Mouse (Mus musculus) CD4-positive helper T cell, adult 2 months (primary cell): Measurements from ENCODE around the gene 2310011J03Rik.

ENCODE experiments used
- DNase-seq: peaks from one replicate; pipeline ENCODE4 v3.0.0-alpha.2; 2012; ENCODE audit warnings: low read depth, missing footprints, low spot score

The 2310011J03Rik gene

DNA sequence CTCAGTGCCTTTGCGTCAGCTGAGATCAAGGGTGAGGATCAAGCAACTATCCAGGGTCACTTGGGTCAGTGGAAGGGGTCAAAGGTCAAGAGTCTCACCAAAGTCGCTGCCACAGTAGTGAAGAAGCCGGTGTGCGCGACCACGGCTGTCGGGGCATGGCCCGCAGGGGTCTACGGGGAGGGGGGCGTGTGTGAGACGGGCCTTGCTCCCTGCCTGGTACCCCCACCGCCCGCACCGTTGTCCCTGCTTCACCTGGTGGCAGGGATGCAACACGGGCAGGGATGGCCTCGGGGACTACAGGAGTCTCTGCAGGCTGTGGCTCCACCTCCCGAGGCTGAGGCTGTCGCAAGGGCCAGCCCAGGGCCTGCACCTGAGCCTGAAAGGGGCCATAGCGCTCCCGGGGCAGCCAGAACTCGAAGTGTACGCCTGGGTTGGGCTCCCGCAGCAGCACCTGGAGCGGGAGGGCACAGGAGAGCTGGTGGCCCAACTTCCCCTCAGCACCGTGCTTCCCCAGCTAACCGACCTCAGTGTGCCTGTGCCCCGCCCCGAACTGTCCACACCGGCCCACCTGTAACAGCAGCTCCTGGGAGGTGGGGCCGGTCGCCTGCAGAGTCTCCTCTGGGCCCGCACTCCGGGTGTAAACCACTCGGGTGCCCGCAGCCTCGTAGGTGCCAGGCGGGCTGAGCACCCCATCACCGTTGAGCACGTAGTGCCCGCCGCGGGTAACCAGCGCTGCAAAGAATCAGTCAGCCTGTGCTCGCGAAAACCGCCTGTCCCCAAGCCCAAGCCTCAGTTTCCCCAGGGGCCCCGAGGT lies 21.4 kb upstream of the 2310011J03Rik start:
- peak; percentile 38 for DNase-seq

DNA sequence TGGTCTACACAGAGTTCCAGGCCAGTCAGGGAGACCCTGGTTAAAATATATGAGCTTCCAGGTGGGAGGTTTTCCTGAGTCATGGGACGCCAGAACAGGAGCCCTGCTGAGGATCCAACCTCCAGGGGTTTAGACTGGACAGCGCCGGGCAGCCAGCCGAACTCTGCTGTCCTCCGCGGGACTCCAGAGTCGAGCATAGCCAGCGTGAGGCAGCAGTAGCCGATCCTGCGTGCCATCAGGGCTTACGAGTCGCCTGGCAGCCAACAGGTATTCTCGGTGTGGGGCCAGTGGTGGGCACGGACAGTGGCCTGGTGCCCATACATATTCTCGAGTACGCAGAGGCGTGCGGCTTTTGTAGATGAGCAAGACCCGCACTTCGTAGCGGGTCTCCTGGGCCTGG lies 20.7 kb upstream of the 2310011J03Rik start:
- no peak for DNase-seq

DNA sequence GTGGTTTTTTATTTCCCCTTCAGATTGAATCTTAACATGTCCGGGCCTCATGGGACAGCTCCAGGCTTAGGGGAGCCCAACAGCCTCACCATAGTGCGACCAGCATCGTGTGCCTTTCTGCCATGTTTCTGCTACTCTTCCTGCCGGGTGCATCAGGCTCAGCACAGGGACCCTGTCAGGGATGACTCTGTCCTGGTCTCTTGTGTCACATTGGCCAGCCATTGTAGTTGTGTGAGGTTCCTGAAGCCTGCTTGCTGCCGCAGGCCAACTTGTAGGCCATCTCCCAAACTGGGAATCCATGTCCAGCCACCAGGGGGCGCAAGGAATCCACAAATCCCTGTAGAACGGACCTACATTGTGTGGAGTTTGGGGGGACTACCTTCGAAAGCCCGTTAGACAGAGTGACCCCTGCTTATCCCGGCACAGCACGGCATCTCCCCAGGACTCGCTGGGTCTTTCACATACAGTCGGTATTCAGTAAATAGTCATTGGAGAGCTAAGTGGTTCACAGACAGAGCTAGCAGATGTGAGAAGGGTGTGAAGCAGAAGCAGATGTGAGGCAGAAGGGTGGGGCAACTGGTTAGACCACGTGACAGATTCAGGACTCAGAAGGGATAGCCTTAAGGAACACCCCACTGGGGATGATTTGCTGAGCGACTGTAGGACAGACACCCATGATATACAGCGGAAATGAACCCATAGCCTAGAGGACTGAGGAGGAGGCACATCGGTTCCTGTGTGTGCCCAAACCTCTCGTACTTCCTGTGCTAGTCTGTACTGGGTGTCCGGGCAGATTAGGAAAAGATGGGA lies 19.8 kb upstream of the 2310011J03Rik start:
- peak; percentile 77 for DNase-seq

DNA sequence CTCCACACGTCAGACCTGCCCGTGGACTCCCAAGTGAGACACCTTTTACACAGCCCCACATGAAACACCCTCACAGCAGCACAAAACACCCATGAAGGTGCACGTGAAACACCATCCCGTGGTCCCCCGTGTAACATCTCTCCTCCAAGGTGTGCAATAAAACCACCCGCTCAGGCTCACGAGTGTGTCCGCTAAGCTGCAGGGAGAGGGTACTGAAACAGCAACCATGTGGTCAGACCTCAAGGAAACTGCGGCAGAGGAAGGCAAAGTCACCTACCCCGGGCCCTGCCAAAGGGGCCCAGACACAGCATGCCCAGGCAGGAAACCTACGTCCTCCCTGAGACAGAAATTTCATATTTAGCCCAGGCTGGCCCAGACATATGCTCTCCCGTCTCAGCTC lies 15.9 kb upstream of the 2310011J03Rik start:
- DNase-seq, result peak; percentile 34

DNA sequence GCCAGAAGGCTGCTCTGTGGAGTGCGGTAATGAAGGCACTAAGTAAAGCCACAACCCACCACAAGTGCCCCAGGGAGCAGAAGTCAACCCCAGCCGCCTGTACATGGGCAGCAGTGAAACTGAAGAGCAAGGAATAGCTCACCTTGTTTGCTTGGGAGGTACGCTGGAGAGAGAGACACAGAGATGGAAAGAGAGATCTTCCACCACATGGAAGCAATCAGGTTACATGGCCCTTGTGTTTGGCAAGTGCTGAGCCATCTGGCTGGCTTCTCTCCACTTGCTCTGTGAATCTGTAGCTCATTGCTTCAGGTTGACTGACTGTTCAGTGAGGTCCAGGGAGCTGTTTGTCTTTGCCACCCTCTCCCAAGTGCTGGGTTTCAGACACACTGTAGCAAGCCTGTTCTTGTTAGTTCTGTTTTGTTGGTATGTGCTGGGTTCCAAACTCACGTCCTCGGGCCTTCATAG lies 12.2 kb upstream of the 2310011J03Rik start:
- no peak for DNase-seq

DNA sequence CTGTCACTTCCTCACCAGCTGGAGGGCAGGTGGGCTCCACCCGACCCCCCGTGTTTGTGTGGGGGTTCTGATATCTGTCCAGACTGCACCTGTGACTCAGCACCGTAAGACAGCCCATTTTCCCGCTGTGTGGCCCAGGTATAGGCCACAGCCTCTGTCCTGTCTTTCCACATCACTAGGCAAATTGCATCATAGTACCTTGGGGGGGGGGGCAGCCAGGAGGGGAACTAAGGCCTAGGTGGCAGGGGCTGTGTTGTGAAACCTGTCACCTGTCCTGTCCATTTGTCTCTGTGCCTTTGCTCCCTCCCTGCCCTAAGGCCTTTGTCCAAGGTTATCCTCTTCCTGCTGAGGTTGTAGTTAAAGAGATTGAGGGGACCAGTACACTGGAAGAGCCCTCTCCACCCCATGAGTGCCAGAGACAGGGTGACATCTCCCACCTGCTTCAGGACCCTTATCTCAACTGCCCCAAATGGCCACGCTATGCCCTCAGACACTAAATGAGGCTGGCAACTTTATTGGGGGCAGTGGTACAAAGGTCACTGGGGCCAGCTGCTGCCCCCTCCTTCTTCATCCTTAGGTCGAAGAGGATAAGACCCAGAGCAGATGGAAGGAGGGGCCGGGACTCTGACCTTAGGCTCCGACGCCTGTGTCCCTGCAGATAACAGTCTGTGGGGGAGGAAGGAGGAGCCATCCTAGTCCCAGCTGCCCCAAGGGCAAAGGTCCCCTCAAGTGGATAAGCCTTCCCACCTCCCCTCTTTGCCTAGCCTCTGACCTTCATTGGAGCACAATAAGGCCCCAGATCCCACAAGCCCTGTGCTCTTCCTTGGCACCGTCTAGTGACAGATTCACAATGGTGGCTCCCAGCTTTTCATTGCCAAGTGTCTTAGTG lies 11.5 kb upstream of the 2310011J03Rik start:
- DNase-seq, result no peak

DNA sequence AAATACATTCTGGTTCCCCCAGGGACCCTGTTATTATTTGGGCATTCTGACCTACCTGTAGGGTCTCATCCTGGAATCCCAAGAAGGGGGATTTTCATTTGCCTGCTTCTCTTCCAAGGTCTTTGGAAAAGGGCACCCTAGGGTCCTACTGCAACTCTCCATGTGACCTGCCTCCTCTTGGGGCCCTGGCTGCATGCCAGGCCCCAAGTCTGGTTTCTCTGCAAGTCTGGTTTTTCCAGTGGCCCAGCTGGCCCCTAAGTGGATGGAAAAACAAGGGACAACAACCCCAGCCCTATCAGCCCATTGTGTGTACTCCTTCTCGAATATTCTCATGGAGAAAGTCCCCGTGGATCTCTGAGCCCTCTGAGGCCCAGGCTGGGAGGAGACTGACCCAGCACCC lies 10.6 kb upstream of the 2310011J03Rik start:
- DNase-seq, result no peak

DNA sequence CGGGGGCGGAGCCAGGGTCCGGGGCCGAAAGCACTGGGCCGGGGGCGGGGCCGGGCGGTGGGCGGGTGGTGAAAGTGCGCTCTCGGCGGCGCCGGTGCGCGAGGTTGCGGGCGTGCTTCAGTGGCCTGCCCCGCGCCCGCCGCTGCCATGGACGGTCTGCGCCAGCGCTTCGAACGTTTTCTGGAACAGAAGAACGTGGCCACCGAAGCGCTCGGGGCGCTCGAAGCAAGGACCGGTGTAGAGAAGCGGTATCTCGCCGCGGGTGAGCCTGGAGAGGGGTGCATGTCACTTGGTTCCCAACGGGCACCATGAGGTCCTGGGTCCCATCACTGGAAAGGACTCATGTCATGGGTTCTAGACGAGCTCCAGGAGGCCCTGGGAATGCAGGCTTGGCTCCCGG lies 9.7 kb upstream of the 2310011J03Rik start:
- DNase-seq, result no peak

DNA sequence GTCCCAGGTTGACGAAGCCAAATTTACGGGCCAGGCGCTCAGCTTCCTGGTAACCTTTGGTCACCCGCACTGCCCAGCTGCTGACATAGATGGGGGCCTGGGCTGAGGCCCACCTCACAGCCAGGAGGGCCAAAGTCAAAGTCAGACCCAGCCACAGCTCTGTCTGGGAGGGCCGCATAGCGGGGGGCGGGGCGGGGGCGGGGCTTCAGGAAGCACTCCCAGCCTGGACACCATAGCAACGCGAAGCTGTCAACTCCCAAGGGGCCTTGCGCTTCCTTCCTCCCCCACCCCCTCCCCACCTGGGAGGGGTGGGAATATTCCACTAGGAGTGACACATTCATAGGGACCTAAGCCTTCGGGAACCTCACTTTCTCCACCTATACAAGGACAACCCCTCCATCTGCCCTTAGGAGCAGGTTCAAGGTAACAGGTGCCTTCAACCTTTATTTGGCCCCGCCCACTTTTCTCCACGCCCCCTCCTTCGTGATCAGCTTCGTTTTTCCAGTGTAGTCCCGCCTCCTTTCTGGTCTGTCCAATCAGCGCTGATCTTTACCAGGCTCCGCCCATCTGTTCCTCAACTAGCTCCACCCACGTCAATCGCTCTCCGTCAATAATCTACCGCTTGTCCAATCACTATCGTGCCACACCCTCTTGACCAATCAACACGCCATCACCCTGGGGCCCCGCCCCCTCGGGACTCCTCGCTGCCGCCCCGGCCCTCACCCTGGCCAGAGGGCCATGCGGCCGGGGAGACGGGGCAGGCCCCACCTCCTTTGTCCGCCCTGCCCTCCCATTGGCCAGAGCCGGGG lies 9.1 kb upstream of the 2310011J03Rik start, which contains the start of the genes Pcsk4 and Reep6:
TSS of gene Pcsk4 (minus strand) at position 226 of the 809 bp plus-strand sequence.
TSS of gene Reep6 (plus strand) at position 681 of the 809 bp plus-strand sequence.
- DNase-seq, result peak; percentile 90

DNA sequence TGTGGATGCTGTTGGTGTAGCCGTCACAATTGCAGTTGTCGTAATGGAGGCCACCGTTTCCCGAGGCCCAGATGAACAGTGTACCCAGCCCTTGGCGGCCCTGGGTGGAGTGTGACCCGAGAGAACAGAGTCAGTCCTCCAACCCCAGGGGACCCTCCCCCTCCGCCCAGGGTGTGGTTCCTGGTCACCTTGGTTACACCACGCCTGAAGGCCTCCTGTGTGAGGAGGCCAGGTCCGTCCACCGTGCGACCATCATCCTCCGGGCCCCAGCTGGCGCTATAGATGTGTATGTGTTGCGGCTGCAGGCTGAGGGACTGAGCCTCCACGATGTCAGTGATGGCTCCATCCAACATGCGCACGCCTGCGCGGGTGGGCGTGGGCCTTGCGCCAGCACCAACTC lies 4.7 kb upstream of the 2310011J03Rik start:
- no peak for DNase-seq

DNA sequence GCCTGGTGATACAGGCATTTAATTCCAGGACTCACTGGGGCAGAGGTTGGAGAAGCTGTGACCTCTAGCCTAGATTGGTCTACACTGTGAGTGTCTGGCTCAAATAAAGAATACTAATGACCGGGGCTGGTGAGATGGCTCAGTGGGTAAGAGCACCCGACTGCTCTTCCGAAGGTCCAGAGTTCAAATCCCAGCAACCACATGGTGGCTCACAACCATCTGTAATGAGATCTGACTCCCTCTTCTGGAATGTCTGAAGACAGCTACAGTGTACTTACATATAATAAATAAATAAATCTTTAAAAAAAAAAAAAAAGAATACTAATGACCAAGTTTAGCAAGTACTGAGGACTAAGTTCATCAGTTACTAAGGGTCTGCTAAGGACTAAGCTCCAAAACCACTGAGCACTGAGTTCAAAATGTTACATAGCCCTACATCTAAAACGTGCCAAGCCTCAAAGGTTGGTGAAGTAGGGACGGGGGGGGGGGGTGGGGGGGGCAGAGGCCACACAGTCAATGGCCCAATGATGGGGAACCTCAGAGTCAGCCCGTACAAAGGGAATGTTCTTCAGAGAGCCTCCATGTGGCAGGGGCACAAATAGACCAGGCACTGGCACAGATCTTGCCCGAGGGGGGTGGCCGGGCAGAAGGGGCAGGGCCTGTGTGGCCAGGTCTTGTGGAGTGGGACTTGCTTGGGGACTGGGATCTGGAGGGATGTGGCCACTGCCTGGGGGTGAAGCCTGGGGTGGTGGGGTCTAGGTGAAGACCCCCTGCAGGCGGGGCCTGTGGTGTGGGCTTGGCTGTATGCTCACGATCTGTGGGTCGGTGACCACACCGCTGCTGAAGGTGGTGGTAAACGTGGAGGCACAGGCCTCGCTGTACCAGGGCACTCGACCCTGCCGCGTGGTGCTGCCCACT lies 4.0 kb upstream of the 2310011J03Rik start:
- DNase-seq, result no peak

DNA sequence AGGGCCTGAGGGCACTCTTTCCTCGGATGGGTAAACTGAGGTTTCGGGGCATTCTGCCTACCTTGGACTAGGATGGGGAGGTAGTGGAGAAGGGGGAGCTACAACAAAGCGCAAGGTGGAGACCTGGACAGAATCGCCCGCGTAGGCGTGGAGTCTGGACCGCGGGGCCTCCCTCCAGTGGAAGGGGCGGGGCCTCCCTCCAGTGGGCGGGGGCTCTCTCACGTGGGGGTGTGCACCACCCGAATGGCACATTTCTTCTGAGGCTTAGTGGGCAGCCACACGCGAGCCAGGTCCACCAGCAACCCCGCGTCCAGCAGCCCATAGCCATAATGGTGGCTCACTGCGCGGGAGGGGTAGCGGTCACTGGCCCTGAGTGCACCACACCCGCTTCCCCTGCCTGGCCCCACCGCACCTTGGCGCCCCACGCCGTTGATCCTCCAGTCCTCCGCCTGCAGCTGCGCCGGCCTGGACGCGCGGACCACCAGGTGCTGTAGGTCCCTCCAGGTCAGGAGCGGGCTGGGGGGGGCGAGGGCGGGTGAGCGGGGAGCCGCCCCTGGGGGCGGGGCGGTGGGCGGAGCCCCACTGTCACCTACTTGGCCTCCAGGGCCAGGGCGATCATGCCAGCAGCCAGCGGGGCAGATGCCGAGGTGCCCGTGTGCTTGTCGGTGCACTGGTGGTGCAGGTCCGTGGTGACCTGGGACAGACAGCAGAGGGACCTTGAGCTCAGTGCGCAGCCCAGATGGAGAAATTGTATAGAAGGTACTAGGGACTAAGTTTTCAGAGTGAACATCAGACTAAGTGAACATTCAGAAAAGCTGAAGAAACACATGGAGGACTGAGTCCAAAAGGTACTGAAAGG lies 3.2 kb upstream of the 2310011J03Rik start:
- peak; percentile 78 for DNase-seq

DNA sequence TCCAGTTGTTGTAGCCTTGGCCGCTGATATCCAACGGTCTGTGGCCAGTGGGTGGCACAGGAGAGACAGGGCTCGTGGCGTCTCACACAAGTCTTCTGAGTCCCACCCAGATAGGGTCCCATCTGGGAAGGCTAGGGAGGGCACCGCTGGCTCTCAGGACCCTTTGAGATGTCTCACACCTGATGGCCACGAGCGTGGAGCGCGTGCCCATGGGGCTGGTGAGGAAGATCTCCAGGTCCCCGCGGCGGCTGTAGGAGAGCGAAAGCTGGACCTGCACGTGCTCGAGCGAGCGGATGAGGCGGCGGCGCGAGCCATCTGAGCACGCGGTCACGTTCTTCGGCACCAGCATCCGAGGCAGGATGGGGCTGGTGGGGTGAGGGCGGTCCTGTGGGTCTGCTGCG lies 2.5 kb upstream of the 2310011J03Rik start:
- DNase-seq, result peak; percentile 67

DNA sequence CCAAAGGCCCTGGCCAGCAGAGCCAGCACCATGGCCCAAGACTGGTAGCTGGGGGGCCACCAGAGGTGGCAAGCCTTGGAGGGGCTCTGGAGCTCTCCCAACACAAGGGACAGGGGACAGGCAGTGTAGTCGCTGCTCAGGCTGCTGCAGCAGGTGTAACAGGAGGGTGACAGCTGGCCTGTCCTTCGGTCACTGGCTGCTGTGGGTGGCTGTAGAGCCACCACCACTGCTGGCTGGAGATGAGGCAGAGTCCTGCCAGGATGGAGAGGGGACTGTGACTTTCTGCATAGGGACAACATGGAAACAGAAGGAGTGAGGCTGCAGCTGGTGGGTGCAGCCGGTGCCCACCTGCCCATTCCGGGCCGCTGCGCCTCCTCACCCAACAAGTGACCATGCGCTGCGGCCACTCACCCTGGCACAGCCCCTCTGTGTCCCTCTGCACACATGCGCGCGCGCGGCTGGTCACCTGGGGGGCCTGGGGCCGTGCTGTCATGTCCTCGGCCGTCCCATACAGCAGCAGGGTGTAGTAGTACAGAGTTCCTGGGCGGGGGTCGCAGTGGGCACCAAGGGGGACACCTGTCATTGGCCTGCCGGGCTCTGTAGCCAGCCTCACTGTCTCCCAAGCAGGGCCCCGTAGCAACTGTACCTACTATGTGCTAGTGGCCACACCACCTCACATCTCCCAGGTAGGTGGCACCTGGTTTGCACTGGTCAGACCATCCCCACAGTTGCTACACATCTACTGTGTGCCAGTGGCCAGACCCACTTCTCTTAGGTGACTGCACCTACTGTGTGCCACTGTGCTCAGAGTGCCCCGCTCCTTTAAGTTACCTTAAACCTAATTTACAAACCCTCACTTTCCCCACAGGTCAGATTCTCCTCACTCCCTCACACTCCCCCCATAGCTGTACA lies 1.6 kb upstream of the 2310011J03Rik start:
- DNase-seq, result peak; percentile 17

DNA sequence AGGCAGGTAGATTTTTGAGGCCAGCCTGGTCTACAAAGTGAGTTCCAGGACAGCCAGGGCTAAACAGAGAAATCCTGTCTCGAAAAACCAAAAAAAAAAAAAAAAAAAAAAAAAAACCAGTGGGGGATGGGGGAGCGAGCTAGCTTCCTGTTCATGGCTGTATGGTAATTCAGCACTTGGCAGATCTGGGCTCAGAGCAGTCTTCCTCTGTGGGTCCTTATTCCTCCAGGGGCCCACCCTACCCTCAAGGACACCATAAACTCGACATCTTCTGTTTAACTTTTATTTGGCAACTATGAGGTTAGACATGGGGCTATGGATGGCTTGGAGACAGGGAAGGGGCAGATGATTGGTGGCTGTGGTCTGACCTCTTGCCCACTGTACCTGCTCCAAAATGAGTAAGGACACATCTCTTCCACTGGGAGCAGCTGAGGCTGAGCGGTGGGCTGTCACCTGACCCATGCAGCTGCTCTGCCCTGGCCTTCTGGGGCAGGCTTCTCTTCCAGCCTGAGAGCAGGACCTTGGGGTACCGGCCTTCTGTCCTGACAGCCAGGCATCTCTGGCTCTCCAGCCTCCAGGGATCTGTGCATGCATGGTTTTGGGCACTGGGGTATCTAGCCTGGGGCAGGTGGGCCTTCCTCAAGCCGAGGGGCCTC lies 805 bp upstream of the 2310011J03Rik start:
- DNase-seq, result peak; percentile 61

DNA sequence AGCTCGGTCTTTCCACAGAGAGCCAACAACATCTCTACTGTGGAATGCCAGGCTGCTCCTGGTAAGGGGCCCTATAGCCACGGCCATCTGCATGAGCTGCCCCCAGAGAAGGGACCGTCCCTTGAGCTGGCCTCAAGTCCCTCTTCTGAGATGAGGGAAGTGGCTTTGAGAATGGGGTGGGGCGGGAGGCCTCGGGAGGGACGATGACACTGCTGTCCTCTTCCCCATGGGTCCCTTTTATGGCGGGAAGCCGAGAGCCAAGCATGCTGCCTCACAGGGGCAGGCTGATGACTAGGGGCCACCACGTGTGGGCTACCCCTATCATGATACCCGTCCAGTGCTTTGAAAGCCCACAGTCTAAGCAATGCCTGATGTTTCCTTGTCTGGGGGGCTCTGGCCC lies 3.3 kb downstream of the 2310011J03Rik start:
- no peak for DNase-seq

DNA sequence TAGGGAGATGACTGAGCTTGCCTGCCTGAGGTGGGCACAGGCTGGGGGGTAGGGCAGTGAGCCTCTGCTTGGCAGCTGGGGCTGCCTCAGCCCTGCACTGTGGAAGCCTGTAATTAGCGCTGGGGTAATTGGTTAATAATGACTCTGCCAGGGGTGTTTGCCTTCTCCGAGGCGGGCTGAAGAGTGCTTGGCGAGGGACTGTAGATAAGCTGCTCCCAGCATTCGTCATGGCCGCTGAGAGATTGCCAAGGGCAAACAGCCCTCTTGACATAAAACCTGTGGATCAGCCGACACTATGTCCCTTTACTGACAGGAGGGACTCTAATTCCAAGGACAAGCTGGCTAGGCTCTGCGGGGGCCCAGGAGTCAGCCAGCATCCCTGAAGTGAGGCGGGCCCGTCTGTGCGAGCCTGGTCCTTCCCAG lies 4.0 kb downstream of the 2310011J03Rik start:
- DNase-seq, result no peak
